Mouse (Mus musculus): ENCODE measurements at regions not wholly inside any gene's neighbourhood (a gene's known extent, or its start where the extent isn't known, plus 50 kb on each side); places are given as distances from the start of the nearest gene placed in this dataset.

DNA sequence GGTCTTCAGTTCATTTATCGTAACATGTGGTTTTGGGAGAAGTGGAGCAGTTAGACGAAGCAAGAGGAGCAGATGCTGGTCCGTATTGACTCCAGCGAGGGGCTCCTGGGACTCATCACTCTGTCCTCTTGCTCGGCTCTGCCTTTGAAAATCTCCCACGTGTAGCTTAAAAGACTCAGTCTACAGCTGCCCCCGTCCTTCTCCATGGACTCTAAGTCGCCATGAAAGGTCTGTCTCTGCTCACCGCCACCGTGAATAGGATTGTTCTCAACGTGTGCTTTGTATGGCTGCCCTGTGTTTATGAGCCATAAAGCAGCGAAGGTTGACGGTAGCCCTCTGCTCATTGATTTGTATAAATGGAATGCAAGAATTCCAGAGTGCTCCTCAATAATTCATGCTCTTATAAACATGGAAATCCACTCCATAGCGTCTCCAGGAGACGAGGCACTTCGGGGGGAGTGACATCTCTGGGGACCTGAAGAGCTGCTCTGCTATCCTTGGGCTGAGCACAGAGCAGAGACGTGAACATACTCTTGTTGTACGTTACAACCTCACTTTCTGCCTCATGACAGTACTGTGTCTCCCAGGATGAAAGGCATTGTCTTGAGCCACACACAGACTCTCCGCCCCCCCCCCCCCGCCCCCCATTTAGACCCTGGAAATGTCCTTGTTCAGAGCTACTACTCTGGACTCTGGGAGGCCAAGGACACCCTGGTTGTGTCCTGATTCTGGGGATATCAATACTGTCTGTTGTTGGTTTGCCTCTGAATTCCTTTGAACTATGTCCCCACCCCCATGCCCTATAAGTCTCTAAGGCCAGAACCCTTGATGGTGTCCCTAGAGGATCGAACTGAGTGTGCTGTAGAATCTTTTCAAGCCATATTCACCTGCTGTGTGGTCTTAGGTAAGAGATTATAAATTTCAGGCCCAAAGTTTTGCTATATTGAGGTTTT lies 90.8 kb upstream of the Hdac4 start:
- DNase-seq (ENCODE audit: low spot score in 2 of 2), result no peak

DNA sequence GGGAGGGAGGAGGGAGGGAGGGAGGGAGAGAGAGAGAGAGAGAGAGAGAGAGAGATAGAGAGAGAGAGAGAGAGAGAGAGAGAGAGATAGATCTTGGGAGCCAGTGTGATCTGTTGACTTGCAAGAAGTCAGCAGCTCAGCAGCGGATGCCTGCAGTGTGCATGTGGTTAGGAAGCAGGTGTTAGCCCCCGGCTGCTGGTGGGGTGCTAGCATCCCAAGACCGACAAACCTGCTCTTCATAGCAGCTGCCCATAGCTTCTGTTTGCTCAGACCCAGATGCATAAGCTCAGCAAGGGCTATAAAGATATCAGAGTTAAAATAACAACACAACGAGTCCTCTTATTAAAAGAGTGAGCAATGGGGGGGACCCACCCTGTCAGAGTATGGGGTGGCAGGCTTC lies 88.7 kb upstream of the Hdac4 start:
- DNase-seq (ENCODE audit: low spot score in 2 of 2), result no peak

DNA sequence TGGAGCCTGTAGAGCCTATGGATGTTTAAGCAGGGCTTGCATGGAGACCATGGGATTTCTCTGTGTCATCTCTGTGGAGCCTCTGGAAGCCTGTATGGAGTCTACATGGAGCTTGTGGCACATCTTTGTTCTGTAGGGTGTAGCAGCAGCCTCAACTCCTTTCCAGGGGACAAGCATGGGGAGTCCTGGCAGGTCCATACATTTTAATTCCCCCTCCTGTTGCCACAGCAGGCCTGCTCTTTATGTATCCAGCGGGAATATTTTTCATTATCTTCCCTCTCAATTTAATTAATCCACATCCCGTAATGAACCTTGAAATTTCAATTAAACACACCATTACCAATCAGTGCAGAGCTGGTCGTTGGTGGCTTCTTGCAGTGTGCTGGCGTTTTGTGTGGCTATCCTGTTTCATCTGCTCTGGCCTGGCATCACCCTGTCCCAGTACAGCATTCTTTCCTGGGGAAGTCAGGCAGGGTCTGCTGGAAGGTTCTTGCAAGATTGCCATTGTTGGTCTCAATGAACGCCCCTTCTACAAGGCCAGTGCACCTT lies 81.8 kb upstream of the Hdac4 start:
- DNase-seq (ENCODE audit: low spot score in 2 of 2), result no peak

DNA sequence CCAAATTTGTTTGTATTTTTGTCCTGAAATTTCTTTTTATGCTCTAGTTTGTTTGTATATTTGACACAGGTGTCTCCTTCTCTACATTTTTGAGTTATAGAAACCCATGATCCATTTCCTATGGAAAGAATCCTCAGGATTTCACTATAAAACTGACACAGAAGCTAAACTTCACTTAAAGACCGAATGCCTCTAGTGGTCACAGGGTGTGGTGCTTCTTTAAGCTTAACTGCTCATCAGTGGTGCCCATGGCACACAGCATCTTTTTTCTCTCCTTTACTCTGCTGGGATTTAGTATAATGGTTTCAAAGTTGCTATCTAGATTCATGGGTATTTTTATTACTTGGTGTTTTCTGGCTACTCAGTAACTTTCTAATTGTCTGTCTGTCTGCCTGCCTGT lies 79.9 kb upstream of the Hdac4 start:
- no peak for DNase-seq (ENCODE audit: low spot score in 2 of 2)

DNA sequence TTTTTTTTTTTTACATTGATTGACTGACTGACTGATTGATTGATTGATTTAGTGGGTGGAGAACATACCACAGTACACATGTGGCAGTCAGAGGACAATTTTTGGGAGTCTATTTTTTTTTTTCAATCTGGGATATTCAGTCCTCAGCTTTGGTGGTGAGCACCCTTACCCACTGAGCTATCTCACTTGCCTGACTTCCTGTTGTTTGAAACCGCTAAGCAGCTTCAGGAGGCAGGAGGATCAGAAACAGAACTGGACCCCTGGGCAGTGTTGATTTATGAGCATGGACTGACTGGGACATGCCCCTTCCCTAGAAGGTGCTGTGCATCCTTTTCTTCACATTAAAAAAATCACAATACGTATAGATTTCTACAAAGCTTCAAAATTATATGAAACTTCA lies 78.3 kb upstream of the Hdac4 start:
- DNase-seq (ENCODE audit: low spot score in 2 of 2), result no peak

DNA sequence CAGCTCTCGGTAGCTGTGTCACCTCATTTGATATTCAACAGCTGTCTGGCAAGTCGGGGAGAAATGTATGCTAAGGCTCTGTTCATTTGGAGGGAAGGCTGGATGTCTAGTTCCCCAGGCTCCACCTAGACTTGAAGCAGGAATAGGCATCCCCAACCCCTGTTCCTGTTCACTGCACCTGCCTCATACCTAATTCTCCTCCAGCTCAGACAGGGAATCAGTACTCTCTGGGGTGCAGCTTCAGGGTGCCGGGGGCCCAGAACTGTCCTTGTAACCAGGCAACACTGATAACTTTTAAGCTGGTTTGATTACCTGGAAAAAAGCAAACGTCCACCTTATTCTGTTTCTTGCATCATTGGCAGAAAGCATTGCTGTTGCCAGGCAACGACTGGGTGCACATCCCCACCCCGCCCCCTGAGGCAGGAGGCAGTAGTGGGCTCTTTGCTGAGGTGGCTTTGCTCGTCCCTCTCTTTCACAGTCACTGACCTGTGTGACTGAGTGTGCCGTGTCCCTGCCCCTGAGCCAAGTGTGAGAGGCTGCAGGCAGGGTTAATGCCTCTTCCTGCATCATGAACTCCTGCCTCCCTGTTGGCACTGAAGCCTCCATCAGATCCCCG lies 76.3 kb upstream of the Hdac4 start:
- no peak for DNase-seq (ENCODE audit: low spot score in 2 of 2)

DNA sequence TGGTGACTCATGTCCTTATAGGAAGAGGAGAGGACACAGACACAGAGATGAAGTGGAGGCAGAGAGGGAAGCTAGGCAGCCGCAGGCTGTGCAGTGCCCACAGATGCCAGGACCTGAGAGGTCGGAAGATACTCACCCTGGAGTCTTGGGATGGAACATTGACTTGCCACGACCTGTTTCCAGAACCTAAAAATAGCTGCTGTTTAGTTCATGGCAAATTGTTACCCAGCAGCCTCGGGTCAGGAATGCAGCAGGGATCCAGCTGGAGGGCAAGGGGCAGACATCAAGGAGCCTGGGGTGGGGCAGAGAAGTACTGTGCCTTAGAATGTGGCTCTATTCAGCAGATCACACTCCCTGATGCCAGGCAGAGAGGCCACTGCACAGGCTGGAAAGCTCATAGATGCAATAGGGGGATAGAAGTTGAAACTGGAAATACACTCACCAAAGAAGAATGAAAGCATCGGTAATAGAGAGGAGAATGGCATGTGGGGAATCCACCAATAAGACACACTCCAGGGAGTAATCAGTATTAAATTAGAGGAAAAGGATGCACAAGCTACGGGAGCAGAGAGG lies 75.1 kb upstream of the Hdac4 start:
- no peak for DNase-seq (ENCODE audit: low spot score in 2 of 2)

DNA sequence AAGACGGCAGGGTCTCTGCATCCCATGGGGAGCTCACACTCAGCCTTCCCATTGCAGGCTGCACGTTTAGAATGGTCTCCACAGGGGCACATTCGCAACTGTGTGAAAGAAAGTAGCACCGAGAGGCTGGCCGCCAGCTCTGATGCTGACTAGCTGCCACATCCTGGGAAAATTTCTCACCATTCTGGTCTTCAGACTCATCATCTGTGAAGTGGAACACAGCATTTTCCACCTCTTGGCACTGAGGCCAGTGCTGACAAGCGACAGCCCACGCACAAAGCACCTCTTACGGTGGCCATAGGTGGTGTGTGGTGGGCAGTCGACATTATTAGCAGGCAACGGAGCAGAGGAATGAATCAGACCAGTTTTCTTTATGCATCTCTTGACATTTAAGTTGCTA lies 74.0 kb upstream of the Hdac4 start:
- DNase-seq (ENCODE audit: low spot score in 2 of 2), result no peak

DNA sequence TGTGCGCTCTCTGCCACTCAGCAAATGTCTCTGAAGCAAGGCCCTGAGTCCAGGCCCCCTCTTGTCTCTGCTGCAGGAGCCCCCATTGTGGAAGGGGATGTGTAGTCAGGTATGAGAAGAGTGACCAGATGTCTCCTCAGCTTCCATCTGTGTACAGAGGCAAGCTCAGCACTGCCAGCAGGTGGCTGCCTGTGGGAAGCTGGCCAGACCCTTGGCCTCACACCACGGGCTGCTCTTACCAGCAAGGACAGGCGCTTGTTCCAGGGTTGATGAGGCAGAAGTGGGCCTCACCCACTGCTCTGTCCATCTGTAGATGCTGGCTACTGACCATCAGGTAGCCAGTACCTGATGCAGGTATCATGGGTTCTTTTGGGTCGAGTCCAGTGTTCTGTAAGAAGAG lies 69.4 kb upstream of the Hdac4 start:
- no peak for DNase-seq (ENCODE audit: low spot score in 2 of 2)

DNA sequence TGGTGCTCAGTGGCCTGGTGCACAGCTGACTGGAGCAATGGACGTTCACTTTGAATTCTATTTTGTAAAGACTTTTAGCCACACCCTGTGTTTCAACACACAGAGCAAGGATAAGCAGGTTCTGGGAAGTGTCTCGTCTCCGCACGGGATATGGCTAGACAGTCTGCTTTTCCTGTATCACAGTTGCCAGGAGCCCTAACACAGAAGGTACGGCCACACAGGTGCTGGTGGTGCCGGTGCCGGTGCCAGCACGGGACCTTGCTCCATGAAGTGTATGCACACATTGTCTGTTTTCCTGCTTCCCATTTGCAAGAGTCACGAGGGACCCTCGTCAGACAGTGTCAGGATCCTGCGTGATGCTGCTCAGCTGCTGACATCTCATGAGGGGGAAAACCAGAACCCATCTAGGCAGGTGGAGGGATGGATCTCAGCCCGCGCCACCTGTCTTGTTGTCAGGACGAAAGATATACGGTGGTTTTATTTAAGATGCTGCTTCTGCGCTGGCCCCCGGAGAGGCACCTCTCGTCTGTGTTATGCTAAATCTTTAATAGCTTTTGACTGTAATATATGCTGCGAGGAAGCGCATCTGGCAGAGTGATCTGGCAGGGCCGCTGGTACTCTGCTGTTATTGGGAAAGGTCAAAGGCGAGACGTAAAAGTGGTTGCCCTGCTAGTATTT lies 64.4 kb upstream of the Hdac4 start:
- no peak for DNase-seq (ENCODE audit: low spot score in 2 of 2)

DNA sequence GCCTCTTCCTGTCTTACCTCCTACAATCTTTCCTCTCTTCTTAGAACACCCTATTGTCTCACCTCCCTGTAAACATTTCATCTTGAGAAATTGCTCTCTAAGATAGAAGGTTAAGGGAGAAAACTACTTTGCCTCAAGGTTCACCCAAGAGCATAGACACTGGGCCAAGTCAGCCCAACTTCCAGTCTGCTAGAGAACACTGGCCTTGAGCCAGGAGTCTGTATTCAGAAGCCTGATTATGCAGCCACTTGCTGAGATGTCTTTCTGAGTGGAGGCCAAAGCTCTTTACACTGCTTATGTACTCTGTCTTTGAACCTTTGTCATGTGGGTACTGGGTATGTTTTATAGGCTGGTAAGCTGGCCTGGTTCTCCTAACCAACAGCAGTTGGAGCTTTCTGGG lies 62.5 kb upstream of the Hdac4 start:
- DNase-seq (ENCODE audit: low spot score in 2 of 2), result no peak

DNA sequence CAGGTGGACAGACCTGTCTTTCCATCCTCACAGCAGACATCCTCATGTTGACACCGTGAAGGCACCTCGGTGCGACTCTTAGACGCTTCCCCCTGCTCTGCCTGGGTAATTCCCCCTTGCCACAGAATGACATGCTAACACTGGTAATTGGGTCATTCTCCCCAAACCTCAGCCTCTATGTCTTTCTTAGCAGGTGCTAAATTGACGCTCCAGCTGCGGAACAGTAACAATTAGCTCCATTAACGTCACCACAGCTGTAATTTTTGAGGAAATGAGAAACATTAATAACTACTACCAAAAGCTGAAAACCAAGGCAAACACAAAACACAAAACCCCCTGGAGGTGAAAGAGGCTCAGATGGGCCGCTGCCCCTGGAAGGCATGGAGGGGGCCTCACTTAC lies 57.6 kb upstream of the Hdac4 start:
- no peak for DNase-seq (ENCODE audit: low spot score in 2 of 2)

DNA sequence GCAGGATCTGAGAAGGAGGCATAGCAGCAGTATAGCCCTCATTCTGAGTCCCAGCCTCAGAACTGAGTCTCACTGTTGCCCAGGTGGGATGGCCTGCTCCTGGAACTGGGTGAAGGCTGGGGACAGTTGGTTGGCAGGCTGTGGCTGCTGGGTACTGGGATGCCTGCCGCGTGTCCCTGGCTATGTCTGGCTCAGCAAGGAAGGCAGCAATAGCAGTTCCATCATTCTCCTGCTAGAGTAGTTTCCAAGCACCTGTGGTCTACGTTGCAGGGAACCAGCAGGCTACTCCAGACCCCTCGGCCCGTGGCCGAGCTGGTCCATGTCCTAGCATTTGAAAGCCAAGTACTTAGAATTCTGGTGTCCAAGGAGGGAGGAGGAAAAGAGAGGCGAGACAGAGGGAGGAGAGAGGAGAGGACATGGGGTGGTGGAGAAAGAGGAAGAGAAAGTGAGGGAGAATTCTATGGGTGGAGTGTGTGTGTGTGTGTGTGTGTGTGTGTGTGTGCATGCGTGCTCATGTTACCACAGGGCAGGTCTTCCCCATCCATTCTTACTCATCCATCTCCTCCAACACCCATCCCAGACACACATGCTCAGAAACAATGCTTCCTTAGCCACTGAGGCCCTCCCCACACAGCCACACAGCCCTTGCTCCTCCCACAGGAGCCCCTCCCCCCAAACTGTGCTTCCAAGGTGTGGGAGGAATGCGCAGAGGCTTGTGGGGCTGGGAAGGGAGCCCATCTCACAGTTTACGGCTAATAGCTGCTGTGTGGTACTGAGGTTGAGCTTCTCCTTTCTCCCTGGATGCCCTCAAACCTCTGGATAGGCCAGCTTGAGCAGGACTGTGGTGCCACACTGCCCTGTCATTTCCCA lies 55.3 kb upstream of the Hdac4 start:
- peak; percentile 24 to 41 for DNase-seq (ENCODE audit: low spot score in 2 of 2)

Measured in layer of hippocampus, postnatal 10 days (tissue).